Mouse (Mus musculus): ENCODE data around the gene Cnpy3. TPM values are rescaled to one million over a fixed set of nuclear protein-coding genes. Genes with fewer than 3 reads are reported as not detected.

Gene Cnpy3
- polyA plus RNA-seq, 1 experiment from 2014 or later: 63.6 TPM

DNA sequence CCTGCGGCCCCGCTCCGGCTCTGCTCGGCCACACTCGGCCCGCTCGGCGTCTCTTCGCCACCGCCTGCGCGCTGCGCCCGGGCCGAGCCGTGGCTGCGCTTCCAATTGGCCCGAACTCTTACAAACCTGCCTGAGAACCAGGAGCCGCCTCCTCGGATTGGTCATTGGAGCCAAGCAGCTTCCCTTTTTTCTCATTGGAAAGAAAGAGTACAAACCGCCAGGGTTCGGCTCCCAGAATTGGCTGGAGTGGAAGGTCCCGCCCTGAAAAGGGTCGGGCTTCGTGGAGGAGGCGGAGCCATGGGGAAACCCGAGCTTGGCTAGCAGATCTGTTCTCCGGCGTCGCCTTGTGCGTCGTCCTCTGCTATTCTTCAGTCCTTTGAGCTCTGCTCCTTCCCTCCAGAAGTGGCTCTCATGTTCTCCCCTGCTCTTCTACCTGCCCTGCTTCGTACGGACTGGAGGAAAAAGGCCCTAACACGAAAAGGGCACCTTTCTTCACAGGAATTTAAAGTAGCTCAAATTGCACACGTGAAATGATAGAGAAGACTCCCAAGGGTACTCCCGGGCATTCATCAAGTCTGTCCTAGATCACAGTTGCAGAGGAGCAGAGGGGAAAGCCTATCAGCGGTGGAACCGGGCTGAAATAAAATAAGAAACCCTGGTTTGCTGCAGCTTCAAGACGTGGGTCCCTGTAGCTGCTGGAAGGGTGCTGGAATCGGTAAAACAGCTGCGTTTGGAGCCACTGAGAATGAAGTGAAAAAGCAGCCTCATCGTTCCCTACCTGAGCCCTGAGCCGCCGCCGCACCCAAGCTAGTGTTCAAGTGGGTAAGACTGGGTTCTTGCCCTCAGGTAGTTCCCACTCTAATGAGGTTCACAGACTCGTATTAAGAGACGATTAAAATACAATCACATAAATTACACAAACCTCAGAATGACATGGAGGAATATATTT, 46.9 kb downstream of the Cnpy3 start, which contains the start of gene Ppp2r5d:
TSS of gene Ppp2r5d (minus strand) at position 225 of the 949 bp plus-strand sequence.
- DNase-seq (ENCODE audit: low spot score): peak; percentile 90
- Histone ChIP-seq H3K27me3 (ENCODE audit: low read depth, poor library complexity, severe bottlenecking) (no peaks in the 10 kb centered on the region), H3K27ac (peak within 1 kb of the TSS; percentile 94), H3K4me1 (peaks cover 39% of the 10 kb centered on the region), H3K36me3 (peaks cover 22% of the 10 kb centered on the region), H3K9me3 (replicated peaks) (no peaks in the 10 kb centered on the region), H3K4me3 (peak within 1 kb of the TSS; percentile 95)
- WGBS: 2% methylated on average over 48 of the region's 48 CpGs

DNA sequence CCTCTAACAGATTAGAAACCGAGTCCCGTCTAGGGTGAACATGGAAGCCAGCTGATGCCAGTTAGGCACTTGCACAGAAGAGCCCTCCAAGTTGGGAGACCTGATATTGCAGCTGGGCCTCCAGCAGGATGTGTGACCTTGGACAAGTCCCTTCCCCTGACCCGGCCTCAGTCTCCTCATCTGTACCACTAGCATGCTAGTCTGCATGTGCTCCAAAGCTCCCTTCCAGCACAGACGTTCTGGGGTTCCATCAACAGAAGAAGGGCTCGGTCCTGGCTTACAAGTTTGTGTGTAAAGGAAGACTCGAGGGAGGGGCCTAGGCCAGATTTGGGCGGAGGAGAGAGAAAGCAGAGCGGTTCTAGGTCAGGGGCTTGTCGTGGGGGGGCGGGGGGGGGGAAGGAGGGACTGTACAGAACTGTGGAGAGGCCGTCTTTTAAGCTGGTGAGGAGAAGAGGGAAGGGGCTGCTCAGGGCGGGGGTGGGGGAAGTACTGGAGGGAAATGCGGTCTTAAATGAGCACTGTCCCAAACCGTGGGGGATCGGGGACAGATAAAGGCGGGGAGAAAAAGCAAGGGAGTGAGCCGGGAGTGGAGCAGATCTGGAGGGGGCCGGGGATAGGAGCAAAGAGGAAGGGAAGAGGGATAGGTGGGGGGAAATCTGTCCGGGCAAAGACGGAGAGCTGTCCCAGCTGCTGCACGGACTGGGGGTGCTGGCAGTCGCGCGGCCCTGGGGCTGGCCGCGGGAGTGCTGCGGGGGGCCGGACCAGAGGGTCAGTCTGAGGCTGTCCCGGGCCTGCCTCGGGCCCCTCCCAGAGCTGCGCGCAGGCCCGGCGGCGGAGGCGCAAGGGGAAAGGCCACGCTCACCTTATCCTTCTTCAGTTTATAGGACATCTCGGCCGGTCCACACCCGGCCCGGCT, 47.8 kb downstream of the Cnpy3 start:
- peaks cover 31% of the 10 kb centered on the region for H3K36me3 ChIP-seq
- peak overlapping the region; percentile 94 for H3K27ac ChIP-seq
- H3K9me3 ChIP-seq (replicated peaks): no peaks in the 10 kb centered on the region
- H3K4me3 ChIP-seq: peak overlapping the region; percentile 95
- H3K4me1 ChIP-seq: peaks cover 39% of the 10 kb centered on the region
- WGBS: 6% methylated on average over 41 of the region's 41 CpGs
- DNase-seq (ENCODE audit: low spot score): no peak
- H3K27me3 ChIP-seq (ENCODE audit: low read depth, poor library complexity, severe bottlenecking): no peaks in the 10 kb centered on the region

DNA sequence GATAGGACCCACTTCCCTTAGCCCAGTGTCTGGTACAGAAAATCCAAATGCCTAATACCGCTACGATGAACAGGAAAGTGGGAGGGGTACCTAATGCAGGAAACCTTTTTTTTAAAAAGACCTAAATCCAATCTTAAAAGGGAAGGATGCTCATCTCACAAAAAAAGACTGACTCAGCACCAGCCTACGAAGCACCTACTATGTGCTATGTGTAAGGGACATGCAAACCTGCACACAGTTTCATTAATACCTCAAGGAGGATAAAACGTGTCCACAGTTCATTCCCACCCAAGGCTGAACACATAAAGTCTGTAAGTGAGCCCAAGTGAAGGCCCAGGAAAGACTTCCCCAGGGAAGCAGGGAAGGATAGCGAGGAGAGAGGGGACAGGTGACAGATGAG, 49.5 kb downstream of the Cnpy3 start:
- no peaks in the 10 kb centered on the region for H3K27me3 ChIP-seq (ENCODE audit: low read depth, poor library complexity, severe bottlenecking)
- WGBS: 90% methylated on average over 5 of the region's 5 CpGs
- peak overlapping the region; percentile 95; the same call in 1 of the 2 replicates for H3K4me3 ChIP-seq
- no peaks in the 10 kb centered on the region for H3K9me3 ChIP-seq (replicated peaks)
- no peak overlapping the region for H3K27ac ChIP-seq
- H3K36me3 ChIP-seq: peaks cover 48% of the 10 kb centered on the region
- no peak for DNase-seq (ENCODE audit: low spot score)
- peaks cover 39% of the 10 kb centered on the region for H3K4me1 ChIP-seq

DNA sequence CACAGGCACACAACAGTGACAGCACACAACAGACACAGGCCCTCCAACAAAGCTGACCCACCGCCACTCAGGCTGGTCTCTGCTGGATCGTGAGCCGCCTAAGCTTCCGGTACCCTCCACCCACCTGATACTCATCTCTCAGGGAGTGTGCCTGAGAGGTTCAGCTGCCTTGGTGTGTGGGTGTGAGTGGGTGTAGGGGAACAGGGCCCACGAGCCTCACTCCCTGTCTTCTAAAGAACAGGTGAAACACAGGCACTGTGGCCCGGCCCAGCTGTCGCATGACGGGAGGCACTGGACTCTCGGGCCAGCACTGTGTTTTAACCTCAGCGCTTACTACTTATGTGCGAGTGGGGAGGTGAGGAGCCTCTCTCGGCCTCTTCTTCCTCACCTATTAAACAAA, 49.9 kb downstream of the Cnpy3 start:
- Histone ChIP-seq H3K27me3 (ENCODE audit: low read depth, poor library complexity, severe bottlenecking) (no peaks in the 10 kb centered on the region), H3K27ac (peak overlapping the region; percentile 19; the same call in 1 of the 2 replicates), H3K36me3 (peaks cover 52% of the 10 kb centered on the region), H3K4me3 (peak overlapping the region; percentile 15; the same call in 1 of the 2 replicates), H3K4me1 (peaks cover 39% of the 10 kb centered on the region), H3K9me3 (replicated peaks) (no peaks in the 10 kb centered on the region)
- no peak for DNase-seq (ENCODE audit: low spot score)
- 91% methylated on average over 12 of the region's 12 CpGs for WGBS

DNA sequence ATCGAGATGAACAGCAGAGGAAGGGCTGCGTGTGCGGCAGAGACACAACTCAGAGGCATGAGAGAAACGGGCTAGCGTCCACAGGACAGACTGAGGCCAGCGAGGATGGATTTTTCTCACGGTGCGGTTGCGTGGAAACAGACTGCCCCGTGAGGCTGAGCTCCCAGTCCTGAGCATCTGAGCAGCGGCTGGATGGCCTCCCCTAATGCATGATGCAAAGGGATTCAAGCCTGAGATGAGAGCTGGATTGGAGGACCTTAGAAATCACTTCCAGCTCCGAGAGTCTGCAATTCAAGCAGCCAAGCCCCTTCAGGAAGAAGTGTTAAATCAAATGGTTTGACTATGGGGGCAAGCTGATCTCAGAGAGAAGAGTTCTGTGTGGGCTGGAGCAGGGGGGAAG, 50.5 kb downstream of the Cnpy3 start:
- no peak for DNase-seq (ENCODE audit: low spot score)
- H3K36me3 ChIP-seq: peaks cover 57% of the 10 kb centered on the region
- no peak overlapping the region; the same call in 1 of the 2 replicates for H3K27ac ChIP-seq

DNA sequence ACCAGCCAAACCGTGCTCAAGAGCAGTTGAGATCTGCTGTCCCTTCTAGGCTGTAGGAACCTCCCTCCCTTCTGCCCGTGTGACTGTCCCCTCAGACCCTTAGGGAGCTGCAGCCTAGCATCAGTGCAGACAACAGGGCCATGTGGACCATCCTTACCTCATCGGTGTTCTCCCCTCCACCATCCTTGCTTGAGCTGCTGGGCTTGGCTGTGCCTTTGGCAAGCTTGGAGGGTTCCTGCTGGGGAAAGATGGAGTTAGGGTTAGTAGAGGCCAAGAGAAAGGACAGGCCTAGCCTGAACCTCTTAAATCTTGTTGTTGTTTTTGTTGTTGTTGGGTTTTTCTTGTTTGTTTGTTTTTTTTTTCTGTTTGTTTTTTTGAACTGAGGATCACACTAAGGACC, 52.1 kb downstream of the Cnpy3 start:
- H3K36me3 ChIP-seq: peaks cover 71% of the 10 kb centered on the region
- 78% methylated on average over 3 of the region's 3 CpGs for WGBS

More for the DNA sequence above, 50.5 kb downstream of the Cnpy3 start:
- no peaks in the 10 kb centered on the region for H3K9me3 ChIP-seq (replicated peaks)
- 89% methylated on average over 12 of the region's 12 CpGs for WGBS
- H3K4me3 ChIP-seq: peak overlapping the region; percentile 15; the same call in 1 of the 2 replicates
- H3K27me3 ChIP-seq (ENCODE audit: low read depth, poor library complexity, severe bottlenecking): no peaks in the 10 kb centered on the region
- peaks cover 39% of the 10 kb centered on the region for H3K4me1 ChIP-seq

DNA sequence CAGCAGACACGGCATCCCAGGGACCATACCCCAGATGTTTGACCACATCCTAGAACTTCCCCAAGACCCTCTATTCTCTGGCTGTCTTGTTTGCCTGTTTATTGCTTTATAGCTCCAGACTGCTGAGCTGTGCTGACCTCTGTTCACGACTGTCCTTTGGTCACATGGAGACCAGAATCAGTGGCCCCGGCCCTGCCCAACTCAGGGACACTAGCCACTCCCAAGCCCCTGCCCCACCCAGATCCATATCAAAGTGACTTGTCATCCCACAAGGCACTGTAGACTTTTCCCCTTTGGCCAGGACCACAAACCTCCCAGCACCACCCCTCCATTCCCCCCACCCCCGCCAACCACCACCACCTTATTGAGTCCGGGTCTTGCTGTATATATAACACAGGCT, 52.8 kb downstream of the Cnpy3 start:
- H3K4me1 ChIP-seq: peaks cover 30% of the 10 kb centered on the region
- 55% methylated on average over 5 of the region's 5 CpGs for WGBS
- H3K9me3 ChIP-seq (replicated peaks): no peaks in the 10 kb centered on the region
- no peaks in the 10 kb centered on the region for H3K27me3 ChIP-seq (ENCODE audit: low read depth, poor library complexity, severe bottlenecking)
- no peak overlapping the region for H3K27ac ChIP-seq
- DNase-seq (ENCODE audit: low spot score): no peak
- H3K4me3 ChIP-seq: no peak overlapping the region
- peaks cover 78% of the 10 kb centered on the region for H3K36me3 ChIP-seq

More for the DNA sequence above, 52.1 kb downstream of the Cnpy3 start:
- no peaks in the 10 kb centered on the region for H3K9me3 ChIP-seq (replicated peaks)
- peaks cover 31% of the 10 kb centered on the region for H3K4me1 ChIP-seq
- DNase-seq (ENCODE audit: low spot score): no peak
- no peak overlapping the region for H3K4me3 ChIP-seq
- H3K27me3 ChIP-seq (ENCODE audit: low read depth, poor library complexity, severe bottlenecking): no peaks in the 10 kb centered on the region
- no peak overlapping the region for H3K27ac ChIP-seq

DNA sequence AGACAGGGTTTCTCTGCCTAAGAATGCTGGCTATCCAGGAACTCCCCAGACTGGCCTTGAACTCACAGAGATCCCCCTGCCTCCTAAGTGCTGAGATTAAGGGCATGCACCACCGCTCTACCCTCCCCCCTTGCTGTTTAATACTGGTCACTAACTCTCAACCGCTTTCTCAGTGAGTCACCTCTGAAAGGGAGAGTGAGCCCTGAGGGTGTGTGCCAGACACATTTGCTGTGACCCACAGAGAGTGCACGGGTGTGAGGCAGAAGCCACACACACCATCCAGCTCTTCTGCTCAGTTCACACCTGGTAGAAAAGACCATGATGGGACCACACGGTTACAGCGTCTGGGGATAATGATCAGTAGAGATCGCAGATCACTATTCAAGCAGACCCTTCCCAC, 53.5 kb downstream of the Cnpy3 start:
- 89% methylated on average over 6 of the region's 6 CpGs for WGBS

DNA sequence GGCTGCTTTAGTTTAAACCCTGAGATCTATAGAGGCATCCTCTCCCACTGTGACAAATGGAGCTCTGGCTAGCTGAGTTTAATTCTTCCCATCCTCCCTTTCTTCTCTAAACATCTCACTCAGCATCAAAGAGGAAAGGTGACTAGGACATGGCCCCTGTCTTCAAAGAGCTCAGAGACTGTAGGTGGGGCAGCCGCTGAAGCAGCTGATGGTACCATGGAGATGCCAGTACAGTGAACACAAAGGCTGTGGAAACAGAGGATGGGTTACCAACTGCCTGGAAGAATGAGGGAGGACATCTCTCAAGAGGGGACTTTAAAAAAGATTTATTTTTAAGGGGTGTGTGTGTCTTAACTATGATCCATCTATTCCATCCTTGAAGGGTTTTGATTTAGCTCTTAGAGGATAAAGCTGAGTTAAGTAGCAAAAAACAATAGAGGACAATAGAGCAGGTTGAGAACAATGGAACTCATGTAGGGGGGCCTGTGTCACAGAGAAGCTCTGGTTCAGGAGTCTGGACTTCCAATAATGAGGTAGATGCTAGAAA, 57.4 kb downstream of the Cnpy3 start:
- no peak for DNase-seq (ENCODE audit: low spot score)
- Histone ChIP-seq H3K4me3 (no peak overlapping the region), H3K36me3 (peaks cover 91% of the 10 kb centered on the region), H3K27me3 (ENCODE audit: low read depth, poor library complexity, severe bottlenecking) (no peaks in the 10 kb centered on the region), H3K9me3 (replicated peaks) (no peaks in the 10 kb centered on the region), H3K27ac (no peak overlapping the region), H3K4me1 (no peaks in the 10 kb centered on the region)
- WGBS: 69% methylated on average over 1 of the region's 1 CpGs

More for the DNA sequence above, 53.5 kb downstream of the Cnpy3 start:
- peaks cover 85% of the 10 kb centered on the region for H3K36me3 ChIP-seq
- H3K4me1 ChIP-seq: peaks cover 23% of the 10 kb centered on the region
- no peaks in the 10 kb centered on the region for H3K27me3 ChIP-seq (ENCODE audit: low read depth, poor library complexity, severe bottlenecking)
- H3K27ac ChIP-seq: no peak overlapping the region
- no peaks in the 10 kb centered on the region for H3K9me3 ChIP-seq (replicated peaks)
- no peak overlapping the region for H3K4me3 ChIP-seq
- DNase-seq (ENCODE audit: low spot score): no peak

DNA sequence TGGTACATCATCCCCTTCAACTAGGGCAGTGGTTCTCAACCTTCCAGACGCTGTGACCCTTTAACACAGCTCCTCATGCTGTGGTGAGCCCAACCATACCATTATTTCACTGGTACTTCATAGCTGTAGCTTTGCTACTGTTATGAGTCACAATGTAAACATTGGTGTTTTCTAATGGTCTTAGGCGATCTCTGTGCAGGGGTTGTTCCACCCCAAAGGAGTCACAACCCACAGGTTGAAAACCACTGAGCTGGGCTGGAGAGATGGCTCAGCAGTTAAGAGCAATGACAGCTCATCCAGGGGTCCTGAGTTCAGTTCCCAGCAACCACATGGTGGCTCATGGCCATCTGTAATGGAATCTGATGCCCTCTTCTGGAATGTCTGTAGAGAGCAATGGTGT, 60.6 kb downstream of the Cnpy3 start:
- WGBS: 91% methylated on average over 2 of the region's 2 CpGs
- H3K4me1 ChIP-seq: no peaks in the 10 kb centered on the region
- no peak overlapping the region for H3K4me3 ChIP-seq
- H3K36me3 ChIP-seq: peaks cover 87% of the 10 kb centered on the region
- no peak for DNase-seq (ENCODE audit: low spot score)
- H3K9me3 ChIP-seq (replicated peaks): no peaks in the 10 kb centered on the region
- H3K27ac ChIP-seq: no peak overlapping the region
- H3K27me3 ChIP-seq (ENCODE audit: low read depth, poor library complexity, severe bottlenecking): no peaks in the 10 kb centered on the region

DNA sequence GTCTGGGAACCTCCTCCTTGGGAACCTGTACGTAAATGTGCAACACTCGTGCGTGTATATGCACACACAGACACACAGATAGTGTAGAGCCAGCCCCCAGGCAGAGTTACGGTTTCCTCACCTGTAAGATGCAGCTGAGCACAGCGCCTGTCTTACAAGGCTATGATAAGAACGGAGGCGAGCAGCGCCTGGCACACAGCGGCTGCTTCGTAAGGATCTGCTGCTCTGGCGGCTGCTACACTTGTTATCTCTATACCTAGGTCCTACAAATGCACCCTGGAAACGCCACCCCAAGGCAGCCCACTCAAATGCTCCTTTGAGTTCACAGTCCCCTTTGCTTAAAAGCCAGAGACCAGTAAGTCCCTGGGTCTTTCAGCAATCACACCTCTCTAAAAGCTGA, 61.3 kb downstream of the Cnpy3 start:
- no peak overlapping the region for H3K27ac ChIP-seq
- no peaks in the 10 kb centered on the region for H3K9me3 ChIP-seq (replicated peaks)
- no peak for DNase-seq (ENCODE audit: low spot score)
- H3K36me3 ChIP-seq: peaks cover 87% of the 10 kb centered on the region
- no peaks in the 10 kb centered on the region for H3K27me3 ChIP-seq (ENCODE audit: low read depth, poor library complexity, severe bottlenecking)
- no peak overlapping the region for H3K4me3 ChIP-seq
- no peaks in the 10 kb centered on the region for H3K4me1 ChIP-seq
- 95% methylated on average over 12 of the region's 12 CpGs for whole genome bisulfite sequencing

DNA sequence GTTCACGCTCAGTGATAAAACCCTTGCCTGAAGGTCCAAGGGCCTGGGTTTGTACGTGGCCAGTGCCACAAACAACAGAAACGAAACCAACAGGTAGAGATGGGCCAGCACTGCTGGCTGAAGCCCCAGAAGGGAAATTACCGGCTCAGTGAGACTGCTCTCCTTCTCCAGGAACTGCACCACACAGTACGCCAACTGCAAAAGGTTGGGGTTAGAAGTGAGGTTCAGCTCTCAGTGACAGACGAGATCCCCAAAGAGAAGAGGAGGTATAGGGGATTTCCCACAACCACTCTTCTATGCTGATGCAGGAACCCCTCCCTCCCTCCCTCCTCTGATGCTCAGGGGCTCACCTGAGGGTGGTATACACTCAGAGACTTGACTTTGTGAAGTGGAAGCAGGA, 66.1 kb downstream of the Cnpy3 start:
- Histone ChIP-seq H3K27me3 (ENCODE audit: low read depth, poor library complexity, severe bottlenecking) (no peaks in the 10 kb centered on the region), H3K4me3 (no peak overlapping the region), H3K27ac (no peak overlapping the region), H3K9me3 (replicated peaks) (no peaks in the 10 kb centered on the region), H3K36me3 (peaks cover 78% of the 10 kb centered on the region), H3K4me1 (peaks cover 14% of the 10 kb centered on the region)
- 92% methylated on average over 6 of the region's 6 CpGs for WGBS
- no peak for DNase-seq (ENCODE audit: low spot score)
